9 mouse cellular contexts compared by ENCODE assay signal in genomic region chr15:25886581-25887011, GRCm38 (mm10). TPM values are rescaled to one million over a fixed set of nuclear protein-coding genes. Genes with fewer than 3 reads are reported as not detected.
DNase-seq lines count a peak whose midpoint lies in the region; ATAC-seq and TF ChIP-seq lines count a peak whose summit lies in the region.
"Had no signal": no experiment of that assay in that cellular context is flagged by ENCODE, and none has a peak within 500 bp of the region (broad histone marks: within the 10 kb centered on the region; RNA-seq: fewer than 3 reads in every experiment).

No protein-coding gene starts in this region.

- 60% methylated on average over 6 of the region's 6 CpGs for WGBS in forebrain, postnatal 0 days
- 87% methylated on average over 6 of the region's 6 CpGs for WGBS in forebrain, embryonic 10.5 days
- 49% methylated on average over 6 of the region's 6 CpGs for WGBS in lung, embryonic 16.5 days
- 78% methylated on average over 6 of the region's 6 CpGs for WGBS in intestine, embryonic 15.5 days

- no peak for TF ChIP-seq CTCF in forebrain, postnatal 0 days (IDR thresholded peaks at IDR 0.05; ENCODE audit: low read depth)

- no peaks in the 10 kb centered on the region for H3K4me1 ChIP-seq in forebrain, postnatal 0 days (ENCODE audit: insufficient read depth)
- no peaks in the 10 kb centered on the region for H3K4me1 ChIP-seq in forebrain, embryonic 10.5 days
- H3K4me1 ChIP-seq in lung, embryonic 16.5 days (replicated peaks; ENCODE audit: control insufficient read depth, insufficient read depth, low read length): peaks cover 11% of the 10 kb centered on the region
- no peaks in the 10 kb centered on the region for H3K4me1 ChIP-seq in intestine, embryonic 15.5 days (replicated peaks)

- H3K36me3 ChIP-seq in forebrain, postnatal 0 days (ENCODE audit: insufficient read depth): no peaks in the 10 kb centered on the region
- H3K36me3 ChIP-seq in forebrain, embryonic 10.5 days (replicated peaks): no peaks in the 10 kb centered on the region
- no peaks in the 10 kb centered on the region for H3K36me3 ChIP-seq in lung, embryonic 16.5 days (ENCODE audit: control insufficient read depth, insufficient read depth, low read length)
- H3K36me3 ChIP-seq in intestine, embryonic 15.5 days: no peaks in the 10 kb centered on the region

- H3K27me3 ChIP-seq in forebrain, postnatal 0 days (ENCODE audit: insufficient read depth, low read length): no peaks in the 10 kb centered on the region
- no peaks in the 10 kb centered on the region for H3K27me3 ChIP-seq in forebrain, embryonic 10.5 days (ENCODE audit: poor library complexity, severe bottlenecking)
- no peaks in the 10 kb centered on the region for H3K27me3 ChIP-seq in lung, embryonic 16.5 days (ENCODE audit: control insufficient read depth, insufficient read depth, low read depth, low read length)
- no peaks in the 10 kb centered on the region for H3K27me3 ChIP-seq in intestine, embryonic 15.5 days (replicated peaks)

- H3K9me3 ChIP-seq in forebrain, postnatal 0 days (ENCODE audit: low read length): no peaks in the 10 kb centered on the region
- H3K9me3 ChIP-seq in forebrain, embryonic 10.5 days: no peaks in the 10 kb centered on the region
- no peaks in the 10 kb centered on the region for H3K9me3 ChIP-seq in lung, embryonic 16.5 days (ENCODE audit: control insufficient read depth, low read length)
- H3K9me3 ChIP-seq in intestine, embryonic 15.5 days: no peaks in the 10 kb centered on the region

- H3K9ac ChIP-seq in forebrain, postnatal 0 days: no peak overlapping the region
- no peak overlapping the region for H3K9ac ChIP-seq in lung, embryonic 16.5 days (ENCODE audit: low read length)
- no peak overlapping the region for H3K9ac ChIP-seq in intestine, embryonic 15.5 days
- H3K9ac ChIP-seq: liver, embryonic 14.5 days had no signal

- H3K27ac ChIP-seq in forebrain, postnatal 0 days (ENCODE audit: low read depth, low read length): no peak overlapping the region
- no peak overlapping the region for H3K27ac ChIP-seq in forebrain, embryonic 10.5 days
- H3K27ac ChIP-seq in lung, embryonic 16.5 days (ENCODE audit: low read length): no peak overlapping the region
- no peak overlapping the region for H3K27ac ChIP-seq in intestine, embryonic 15.5 days
- H3K27ac ChIP-seq: liver, embryonic 14.5 days had no signal

- no peak overlapping the region for H3K4me3 ChIP-seq in forebrain, postnatal 0 days (ENCODE audit: low read depth, low read length)
- no peak overlapping the region for H3K4me3 ChIP-seq in forebrain, embryonic 10.5 days
- H3K4me3 ChIP-seq in lung, embryonic 16.5 days (ENCODE audit: low read length): no peak overlapping the region
- H3K4me3 ChIP-seq in intestine, embryonic 15.5 days (replicated peaks): no peak overlapping the region

- DNase-seq in forebrain, postnatal 0 days: peak; percentile 64
- DNase-seq in forebrain, embryonic 10.5 days (ENCODE audit: extremely low spot score, low spot score): no peak
- DNase-seq in cerebellum, postnatal 10 days: peak; percentile 66 to 76
- peak; percentile 73 for DNase-seq in kidney, postnatal 10 days
- DNase-seq in spleen, postnatal 10 days (ENCODE audit: low spot score in 2 of 2): no peak

- H3K4me2 ChIP-seq in forebrain, postnatal 0 days (ENCODE audit: low read depth): no peak overlapping the region
- H3K4me2 ChIP-seq in lung, embryonic 16.5 days (ENCODE audit: low read depth, low read length): no peak overlapping the region
- H3K4me2 ChIP-seq in intestine, embryonic 15.5 days (replicated peaks): no peak overlapping the region

- ATAC-seq in forebrain, postnatal 0 days: peak; percentile 86
- ATAC-seq in lung, embryonic 16.5 days (ENCODE audit: low read depth): peak; percentile 79
- ATAC-seq in intestine, embryonic 15.5 days: no peak
- no peak for ATAC-seq in erythroblast, adult 5-6 weeks (replicated peaks; ENCODE audit: low FRiP score, poor library complexity, severe bottlenecking)

RNA-seq across cellular contexts. Expression of gene Retreg1, which starts 43.6 kb away (rescaled TPM):
- 38.1 and 38.2 TPM in 2 replicates for total RNA-seq in forebrain, postnatal 0 days (2014; rRNA removed)
- polyA plus RNA-seq in forebrain, postnatal 0 days (2015; fragmentation: Nextera tagmentation; extraction: Ambion mirVana): 13.1 and 19.1 TPM in 2 replicates
- polyA plus RNA-seq in forebrain, embryonic 10.5 days (2016; fragmentation: Nextera tagmentation; extraction: Ambion mirVana): 1.6 and 1.8 TPM in 2 replicates
- polyA plus RNA-seq in lung, embryonic 16.5 days (2015; fragmentation: Nextera tagmentation; extraction: Ambion mirVana): 13.3 and 13.6 TPM in 2 replicates
- polyA plus RNA-seq in intestine, embryonic 15.5 days (2015; fragmentation: Nextera tagmentation; extraction: Ambion mirVana): 10.7 and 11.4 TPM in 2 replicates
- total RNA-seq in erythroblast, adult 5-6 weeks (2015; ENCODE audit: low replicate concordance): 8.2 and 20.0 TPM in 2 replicates
- total RNA-seq in erythroblast, adult 5-6 weeks (2017; ENCODE audit: low replicate concordance): 4.6 and 7.8 TPM in 2 replicates

Comparison
In these comparisons a context has a peak if more than half of its experiments do, and no peak if none do; other contexts are left out.
1. DNase-seq: peak in forebrain, postnatal 0 days (single experiment), cerebellum, postnatal 10 days (2 of 2) and kidney, postnatal 10 days (single experiment); none in forebrain, embryonic 10.5 days (single experiment) and spleen, postnatal 10 days (0 of 2).
2. ATAC-seq: peak in forebrain, postnatal 0 days (single experiment) and lung, embryonic 16.5 days (single experiment); none in intestine, embryonic 15.5 days (single experiment) and erythroblast, adult 5-6 weeks (single experiment).